9 mouse cellular contexts compared by ENCODE assay signal in genomic region chr8:70118726-70119700, GRCm38 (mm10). TPM values are rescaled to one million over a fixed set of nuclear protein-coding genes. Genes with fewer than 3 reads are reported as not detected.
DNase-seq lines count a peak whose midpoint lies in the region; ATAC-seq lines count a peak whose summit lies in the region.
"Had no signal": no experiment of that assay in that cellular context is flagged by ENCODE, and none has a peak within 500 bp of the region (broad histone marks: within the 10 kb centered on the region; RNA-seq: fewer than 3 reads in every experiment).

No protein-coding gene starts in this region.

- peaks cover 9% of the 10 kb centered on the region for H3K27me3 ChIP-seq in forebrain, embryonic 11.5 days (ENCODE audit: control insufficient read depth, insufficient read depth, low read length)
- H3K27me3 ChIP-seq in neural tube, embryonic 11.5 days (ENCODE audit: control insufficient read depth, insufficient read depth, low read length) = peaks cover 20% of the 10 kb centered on the region
- H3K27me3 ChIP-seq in intestine, embryonic 16.5 days (replicated peaks; ENCODE audit: control insufficient read depth, insufficient read depth, low read length) = peaks cover 46% of the 10 kb centered on the region

- no peaks in the 10 kb centered on the region for H3K36me3 ChIP-seq in forebrain, embryonic 11.5 days (ENCODE audit: control insufficient read depth, insufficient read depth, low read length)
- H3K36me3 ChIP-seq in neural tube, embryonic 11.5 days (ENCODE audit: control insufficient read depth, insufficient read depth, low read length) = no peaks in the 10 kb centered on the region; the same call in 1 of the 2 replicates
- H3K36me3 ChIP-seq in intestine, embryonic 16.5 days (ENCODE audit: control insufficient read depth, insufficient read depth, low read length) = no peaks in the 10 kb centered on the region

- peak; percentile 78 for DNase-seq in R1 (ENCODE audit: low read depth, low spot score)
- peak; percentile 78 for DNase-seq in forebrain, embryonic 11.5 days (ENCODE audit: low spot score)
- peak; percentile 79 for DNase-seq in layer of hippocampus, adult 9-11 months
- DNase-seq in neural tube, embryonic 11.5 days (ENCODE audit: low spot score) = peak; percentile 84
- no peak for DNase-seq in adrenal gland, adult 2 months
- no peak for DNase-seq in urinary bladder, postnatal 25 days (ENCODE audit: low spot score)
- DNase-seq in kidney, adult 8-10 months = no peak

- WGBS in forebrain, embryonic 11.5 days = 5% methylated on average over 17 of the region's 17 CpGs
- 9% methylated on average over 17 of the region's 17 CpGs for WGBS in neural tube, embryonic 11.5 days
- WGBS in intestine, embryonic 16.5 days = 12% methylated on average over 17 of the region's 17 CpGs

- H3K9ac ChIP-seq in forebrain, embryonic 11.5 days (ENCODE audit: low read length) = peak overlapping the region; percentile 73
- peak overlapping the region; percentile 64 for H3K9ac ChIP-seq in neural tube, embryonic 11.5 days (ENCODE audit: low read length)
- H3K9ac ChIP-seq in intestine, embryonic 16.5 days (ENCODE audit: low read depth, low read length) = no peak overlapping the region

- peak overlapping the region; percentile 91 for H3K27ac ChIP-seq in forebrain, embryonic 11.5 days (ENCODE audit: low read depth, low read length)
- peak overlapping the region; percentile 92 for H3K27ac ChIP-seq in neural tube, embryonic 11.5 days (ENCODE audit: low read depth, low read length)
- H3K27ac ChIP-seq in intestine, embryonic 16.5 days (ENCODE audit: low read length) = no peak overlapping the region
- H3K27ac ChIP-seq: macrophage had no signal

- H3K4me2 ChIP-seq in forebrain, embryonic 11.5 days (ENCODE audit: low read depth, low read length, severe bottlenecking) = peak overlapping the region; percentile 78
- peak overlapping the region; percentile 73 for H3K4me2 ChIP-seq in neural tube, embryonic 11.5 days (ENCODE audit: low read depth)
- H3K4me2 ChIP-seq in intestine, embryonic 16.5 days (ENCODE audit: low read depth, low read length) = no peak overlapping the region

- ATAC-seq in forebrain, embryonic 11.5 days (replicated peaks; ENCODE audit: low FRiP score) = peak; percentile 87
- ATAC-seq in neural tube, embryonic 11.5 days (ENCODE audit: insufficient read depth, low FRiP score, low TSS enrichment) = peak; percentile 90
- no peak for ATAC-seq in intestine, embryonic 16.5 days

- peaks cover 2% of the 10 kb centered on the region; the same call in 1 of the 2 replicates for H3K4me1 ChIP-seq in forebrain, embryonic 11.5 days (replicated peaks; ENCODE audit: control insufficient read depth, insufficient read depth, low read length)
- H3K4me1 ChIP-seq in neural tube, embryonic 11.5 days (ENCODE audit: control insufficient read depth, insufficient read depth, low read length) = peaks cover 3% of the 10 kb centered on the region; the same call in 1 of the 2 replicates
- no peaks in the 10 kb centered on the region for H3K4me1 ChIP-seq in intestine, embryonic 16.5 days (ENCODE audit: control insufficient read depth, insufficient read depth, low read length)

- no peaks in the 10 kb centered on the region for H3K9me3 ChIP-seq in forebrain, embryonic 11.5 days (ENCODE audit: control insufficient read depth, low read length)
- H3K9me3 ChIP-seq in neural tube, embryonic 11.5 days (ENCODE audit: control insufficient read depth, low read length) = no peaks in the 10 kb centered on the region
- no peaks in the 10 kb centered on the region for H3K9me3 ChIP-seq in intestine, embryonic 16.5 days (ENCODE audit: control insufficient read depth, low read length)

- peak overlapping the region; percentile 53 for H3K4me3 ChIP-seq in forebrain, embryonic 11.5 days (ENCODE audit: low read depth, low read length)
- H3K4me3 ChIP-seq in neural tube, embryonic 11.5 days (ENCODE audit: low read depth, low read length) = peak overlapping the region; percentile 38
- H3K4me3 ChIP-seq in intestine, embryonic 16.5 days (ENCODE audit: low read length) = no peak overlapping the region

RNA-seq across cellular contexts. Expression of gene Ncan, which starts 1.7 kb away (rescaled TPM):
- 51.5 and 60.4 TPM in 2 replicates for polyA plus RNA-seq in forebrain, embryonic 11.5 days (2014; fragmentation: Nextera tagmentation; extraction: Ambion mirVana)
- polyA plus RNA-seq in neural tube, embryonic 11.5 days (2014; fragmentation: Nextera tagmentation; extraction: Ambion mirVana) = 55.8 and 59.7 TPM in 2 replicates
- under 1 TPM; 0.24 to 0.26 TPM for total RNA-seq in adrenal gland, adult 2 months (2021)
- polyA plus RNA-seq in adrenal gland, adult 2 months (2012; rRNA removed) = 0.89 and 1.3 TPM in 2 replicates
- polyA plus RNA-seq in intestine, embryonic 16.5 days (2015; fragmentation: Nextera tagmentation; extraction: Ambion mirVana) = 0.89 and 0.98 TPM in 2 replicates
- polyA plus RNA-seq: macrophage had no signal

RNA-seq across cellular contexts. Expression of gene Nr2c2ap, which starts 12.1 kb away (rescaled TPM):
- 20.7 and 23.9 TPM in 2 replicates for polyA plus RNA-seq in forebrain, embryonic 11.5 days (2014; fragmentation: Nextera tagmentation; extraction: Ambion mirVana)
- polyA plus RNA-seq in neural tube, embryonic 11.5 days (2014; fragmentation: Nextera tagmentation; extraction: Ambion mirVana) = 18.9 and 20.6 TPM in 2 replicates
- total RNA-seq in adrenal gland, adult 2 months (2021) = 10 to 100 TPM; 19.1 to 20.0 TPM
- 11.9 and 12.4 TPM in 2 replicates for polyA plus RNA-seq in adrenal gland, adult 2 months (2012; rRNA removed)
- 50.7 and 51.7 TPM in 2 replicates for polyA plus RNA-seq in intestine, embryonic 16.5 days (2015; fragmentation: Nextera tagmentation; extraction: Ambion mirVana)

RNA-seq across cellular contexts. Expression of gene Rfxank, which starts 19.9 kb away (rescaled TPM):
- 15.2 and 17.6 TPM in 2 replicates for polyA plus RNA-seq in forebrain, embryonic 11.5 days (2014; fragmentation: Nextera tagmentation; extraction: Ambion mirVana)
- 13.0 and 13.3 TPM in 2 replicates for polyA plus RNA-seq in neural tube, embryonic 11.5 days (2014; fragmentation: Nextera tagmentation; extraction: Ambion mirVana)
- total RNA-seq in adrenal gland, adult 2 months (2021) = 10 to 100 TPM; 15.4 to 18.0 TPM
- polyA plus RNA-seq in adrenal gland, adult 2 months (2012; rRNA removed) = 13.6 and 16.6 TPM in 2 replicates
- 12.6 and 15.3 TPM in 2 replicates for polyA plus RNA-seq in intestine, embryonic 16.5 days (2015; fragmentation: Nextera tagmentation; extraction: Ambion mirVana)

RNA-seq across cellular contexts. Expression of gene Borcs8, which starts 20.3 kb away (rescaled TPM):
- 40.5 and 41.9 TPM in 2 replicates for polyA plus RNA-seq in forebrain, embryonic 11.5 days (2014; fragmentation: Nextera tagmentation; extraction: Ambion mirVana)
- 52.1 and 52.2 TPM in 2 replicates for polyA plus RNA-seq in neural tube, embryonic 11.5 days (2014; fragmentation: Nextera tagmentation; extraction: Ambion mirVana)
- 10 to 100 TPM; 57.1 to 57.8 TPM for total RNA-seq in adrenal gland, adult 2 months (2021)
- 70.4 and 84.8 TPM in 2 replicates for polyA plus RNA-seq in adrenal gland, adult 2 months (2012; rRNA removed)
- 38.4 and 42.4 TPM in 2 replicates for polyA plus RNA-seq in intestine, embryonic 16.5 days (2015; fragmentation: Nextera tagmentation; extraction: Ambion mirVana)

RNA-seq across cellular contexts. Expression of gene Mef2b, which starts 20.5 kb away (rescaled TPM):
- 0.67 and 1.1 TPM in 2 replicates for polyA plus RNA-seq in forebrain, embryonic 11.5 days (2014; fragmentation: Nextera tagmentation; extraction: Ambion mirVana)
- polyA plus RNA-seq in neural tube, embryonic 11.5 days (2014; fragmentation: Nextera tagmentation; extraction: Ambion mirVana) = 0.39 and 0.58 TPM in 2 replicates
- total RNA-seq in adrenal gland, adult 2 months (2021) = under 1 TPM; 0.45 to 0.63 TPM
- polyA plus RNA-seq in adrenal gland, adult 2 months (2012; rRNA removed) = 1.5 and 2.2 TPM in 2 replicates
- polyA plus RNA-seq in intestine, embryonic 16.5 days (2015; fragmentation: Nextera tagmentation; extraction: Ambion mirVana) = 0.11 and 0.23 TPM in 2 replicates
- polyA plus RNA-seq: macrophage had no signal

Comparison
In these comparisons a context has a peak if more than half of its experiments do, and no peak if none do; other contexts are left out.
1. DNase-seq: peak in R1 (single experiment), forebrain, embryonic 11.5 days (single experiment), layer of hippocampus, adult 9-11 months (single experiment) and neural tube, embryonic 11.5 days (single experiment); none in adrenal gland, adult 2 months (single experiment), urinary bladder, postnatal 25 days (single experiment) and kidney, adult 8-10 months (0 of 2).
2. RNA of gene Ncan, which starts 1.7 kb away (polyA plus RNA-seq): 55.8 to 59.7 TPM in neural tube, embryonic 11.5 days and 51.5 to 60.4 TPM in forebrain, embryonic 11.5 days; 0.89 to 1.3 TPM in adrenal gland, adult 2 months and 0.89 to 0.98 TPM in intestine, embryonic 16.5 days; every median in the first group is over 10 times any median in the second.